Mouse (Mus musculus) C2C12 (cell line): ENCODE data around the gene Nptxr. TPM values are rescaled to one million over a fixed set of nuclear protein-coding genes. Genes with fewer than 3 reads are reported as not detected.

Experiments
- H3K27me3 ChIP-seq: one replicate; pipeline ENCODE4 v1.6.1; 2011; ENCODE audit not compliant: control insufficient read depth, insufficient read depth, insufficient read length
- H3K36me3 ChIP-seq: one replicate; pipeline ENCODE4 v1.6.1; 2011; ENCODE audit not compliant: control insufficient read depth, insufficient read depth
- H3K4me3 ChIP-seq: one replicate; pipeline ENCODE4 v1.5.1; 2011; ENCODE audit warnings: mild to moderate bottlenecking, control low read depth; ENCODE audit not compliant: poor library complexity, insufficient read depth, severe bottlenecking
- H3K79me2 ChIP-seq: one replicate; pipeline ENCODE4 v1.6.1; 2011; ENCODE audit not compliant: control insufficient read depth, insufficient read depth
- H3K79me3 ChIP-seq: one replicate; pipeline ENCODE4 v1.6.1; 2011; ENCODE audit warnings: low read depth, control low read depth
- H3ac ChIP-seq: one replicate; pipeline ENCODE3; 2011; ENCODE audit warnings: low read depth; ENCODE audit not compliant: control insufficient read depth, insufficient read length
- CEBPB ChIP-seq: IDR thresholded peaks from one replicate; pipeline ENCODE4 v1.6.1; 2011; ENCODE audit warnings: low read depth, mild to moderate bottlenecking, control low read depth, moderate library complexity
- CTCF ChIP-seq: IDR thresholded peaks from one replicate; pipeline ENCODE4 v1.5.1; 2011; ENCODE audit not compliant: control insufficient read depth, insufficient read depth, insufficient read length
- FOSL1 ChIP-seq: IDR thresholded peaks from one replicate; pipeline ENCODE4 v1.8.0; 2011; ENCODE audit warnings: mild to moderate bottlenecking, low read length; ENCODE audit not compliant: poor library complexity, insufficient read depth, severe bottlenecking
- MAX ChIP-seq: IDR thresholded peaks from one replicate; pipeline ENCODE4 v1.6.1; 2011; ENCODE audit warnings: mild to moderate bottlenecking, control low read depth
- MYOD1 ChIP-seq: IDR thresholded peaks from one replicate; pipeline ENCODE4 v1.6.1; 2011; ENCODE audit warnings: low read depth; ENCODE audit not compliant: control insufficient read depth, insufficient read length
- MYOG ChIP-seq: IDR thresholded peaks from one replicate; pipeline ENCODE4 v1.6.1; 2011; ENCODE audit not compliant: control insufficient read depth, insufficient read length; ENCODE audit errors: extremely low read depth
- USF1 ChIP-seq: IDR thresholded peaks from one replicate; pipeline ENCODE4 v1.6.1; 2011; ENCODE audit warnings: low read depth, mild to moderate bottlenecking, control low read depth, moderate library complexity
- polyA plus RNA-seq: library from polyadenylated mRNA; unstranded; fragments of >200 nt; fragmentation: generic; extraction: Trizol; gene quantifications from one replicate; pipeline ENCODE4 v1.2.1, GENCODE M21; 2012; ENCODE audit warnings: missing spikeins

Gene Nptxr
- polyA plus RNA-seq, 1 experiment: 26.6 TPM

- TF ChIP-seq FOSL1: no peak
- TF ChIP-seq USF1: no peak
- TF ChIP-seq CEBPB: no peak
- TF ChIP-seq MAX: no peak
- no peak for TF ChIP-seq MYOG
- no peak for TF ChIP-seq CTCF
- TF ChIP-seq MYOD1: no peak
- peaks cover 34% of the 10 kb centered on the region for H3K79me2 ChIP-seq
- H3K36me3 ChIP-seq: no peaks in the 10 kb centered on the region
- no peak overlapping the region for H3K4me3 ChIP-seq
- no peak overlapping the region for H3ac ChIP-seq
- H3K79me3 ChIP-seq: peaks cover 1% of the 10 kb centered on the region
- no peaks in the 10 kb centered on the region for H3K27me3 ChIP-seq
Measured at GRCm38 (mm10) chr15:79802304-79802703, 2.3 kb downstream of the Nptxr start.

- Histone ChIP-seq H3K36me3 (no peaks in the 10 kb centered on the region), H3K4me3 (no peak overlapping the region), H3K79me2 (peaks cover 34% of the 10 kb centered on the region), H3ac (no peak overlapping the region), H3K79me3 (peaks cover 1% of the 10 kb centered on the region), H3K27me3 (no peaks in the 10 kb centered on the region)
- no peak for TF ChIP-seq USF1
- no peak for TF ChIP-seq MYOG
- no peak for TF ChIP-seq FOSL1
- TF ChIP-seq MAX: no peak
- no peak for TF ChIP-seq MYOD1
- no peak for TF ChIP-seq CEBPB
- TF ChIP-seq CTCF: no peak
Measured at GRCm38 (mm10) chr15:79801646-79802045, 2.9 kb downstream of the Nptxr start.

DNA sequence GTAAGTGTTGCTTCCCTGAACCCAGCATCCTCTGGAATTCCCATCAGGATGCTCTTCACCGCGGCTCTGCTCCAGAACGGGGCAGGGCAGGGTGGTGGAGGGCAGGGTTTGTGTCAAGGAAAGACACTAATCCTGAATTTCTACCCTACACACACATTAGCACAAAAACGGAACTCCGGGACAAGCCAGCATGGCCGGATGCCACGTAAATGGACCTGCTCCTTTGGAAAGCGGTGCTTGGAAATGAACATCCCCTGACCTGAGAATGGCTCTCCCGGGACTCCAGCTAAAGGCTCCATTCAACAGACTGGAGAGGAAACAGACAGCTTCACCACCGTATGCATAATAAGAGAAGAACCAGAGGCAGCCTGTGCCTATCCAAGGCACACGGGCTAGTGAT, 3.9 kb downstream of the Nptxr start:
- no peaks in the 10 kb centered on the region for H3K36me3 ChIP-seq
- peaks cover 1% of the 10 kb centered on the region for H3K79me3 ChIP-seq
- peaks cover 34% of the 10 kb centered on the region for H3K79me2 ChIP-seq
- no peak for TF ChIP-seq MYOD1
- no peak for TF ChIP-seq CEBPB
- TF ChIP-seq FOSL1: no peak
- TF ChIP-seq USF1: no peak
- no peak for TF ChIP-seq MAX
- TF ChIP-seq CTCF: no peak
- TF ChIP-seq MYOG: no peak
- no peaks in the 10 kb centered on the region for H3K27me3 ChIP-seq
- no peak overlapping the region for H3K4me3 ChIP-seq
- H3ac ChIP-seq: no peak overlapping the region

DNA sequence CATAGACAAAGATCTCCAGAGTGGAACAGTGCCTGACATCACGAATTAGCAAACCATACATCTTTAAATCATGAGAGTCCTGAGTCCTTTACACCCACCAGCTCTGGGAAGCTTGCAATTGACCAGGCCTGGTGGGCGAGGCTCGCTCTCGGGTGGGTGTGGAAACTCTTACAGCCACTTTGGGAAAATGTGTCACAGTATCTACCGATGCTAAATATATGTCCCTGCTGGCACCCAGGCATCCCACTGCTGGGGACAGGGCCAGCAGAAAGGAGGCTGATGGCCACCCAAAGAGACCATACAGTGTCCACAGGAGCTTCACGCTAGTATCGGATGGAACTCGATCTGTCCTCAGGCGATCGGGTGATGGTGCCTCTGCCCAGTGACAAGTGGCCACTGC, 6.0 kb downstream of the Nptxr start:
- TF ChIP-seq MAX: no peak
- no peak for TF ChIP-seq MYOG
- TF ChIP-seq CEBPB: no peak
- no peak for TF ChIP-seq MYOD1
- no peak for TF ChIP-seq USF1
- H3K79me2 ChIP-seq: peaks cover 37% of the 10 kb centered on the region
- no peaks in the 10 kb centered on the region for H3K27me3 ChIP-seq
- no peak overlapping the region for H3K4me3 ChIP-seq
- peaks cover 4% of the 10 kb centered on the region for H3K36me3 ChIP-seq
- peaks cover 1% of the 10 kb centered on the region for H3K79me3 ChIP-seq
- no peak overlapping the region for H3ac ChIP-seq

- Histone ChIP-seq H3ac (no peak overlapping the region), H3K79me2 (peaks cover 28% of the 10 kb centered on the region), H3K27me3 (no peaks in the 10 kb centered on the region), H3K4me3 (no peak overlapping the region), H3K79me3 (peaks cover 1% of the 10 kb centered on the region), H3K36me3 (peaks cover 4% of the 10 kb centered on the region)
- TF ChIP-seq CEBPB (no peak), MAX (no peak), CTCF (no peak), USF1 (no peak), MYOD1 (no peak), MYOG (no peak), FOSL1 (no peak)
Measured at GRCm38 (mm10) chr15:79797680-79798079, 6.9 kb downstream of the Nptxr start.

DNA sequence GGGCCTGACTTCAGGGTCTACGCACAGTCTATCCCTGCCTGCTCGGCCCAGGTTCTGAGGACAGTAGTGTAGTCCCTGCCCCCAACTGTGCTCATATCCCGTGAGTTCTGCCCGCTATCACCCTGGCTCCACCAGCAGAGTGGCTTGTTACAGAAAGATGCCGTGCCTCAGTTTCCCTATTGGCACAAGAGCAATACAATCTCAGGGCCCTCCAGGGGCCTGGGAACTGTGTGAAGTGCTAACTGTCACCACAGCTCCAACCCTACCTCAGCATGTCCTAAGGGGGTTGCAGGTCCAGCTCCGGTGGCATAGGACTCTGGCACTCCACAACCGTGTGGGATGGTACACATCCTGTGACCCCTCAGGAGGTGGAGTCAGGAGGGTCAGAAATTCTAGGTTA, 7.5 kb downstream of the Nptxr start:
- peaks cover 22% of the 10 kb centered on the region for H3K79me2 ChIP-seq
- no peak for TF ChIP-seq CEBPB
- no peak for TF ChIP-seq FOSL1
- no peak for TF ChIP-seq MYOD1
- TF ChIP-seq CTCF: no peak
- no peak for TF ChIP-seq MAX
- TF ChIP-seq USF1: no peak
- no peak for TF ChIP-seq MYOG
- H3K4me3 ChIP-seq: no peak overlapping the region
- no peaks in the 10 kb centered on the region for H3K27me3 ChIP-seq
- peaks cover 9% of the 10 kb centered on the region for H3K36me3 ChIP-seq
- peaks cover 1% of the 10 kb centered on the region for H3K79me3 ChIP-seq
- no peak overlapping the region for H3ac ChIP-seq
